Mouse (Mus musculus) spleen, adult 2 months (tissue): ENCODE results near the gene Abhd14a.

ENCODE experiments used
- CTCF ChIP-seq: fragments of 200-500 bp; IDR thresholded peaks from 2 replicates; pipeline ENCODE4 v1.5.1; 2011; ENCODE audit warnings: mild to moderate bottlenecking, inconsistent platforms; ENCODE audit not compliant: insufficient read depth, insufficient read length, insufficient replicate concordance; ENCODE audit errors: extremely low read depth
- POLR2A ChIP-seq: fragments of 200-500 bp; IDR thresholded peaks from 2 replicates; pipeline ENCODE4 v1.6.1; 2011; ENCODE audit warnings: low read depth, low read length, inconsistent platforms

- TF ChIP-seq POLR2A (no peak), CTCF (no peak)
These were observed 37.3 kb downstream of the Abhd14a start for GRCm38 (mm10) chr9:106410086-106410650.
